Mouse (Mus musculus): Measurements from ENCODE around the gene Qprt. TPM values are rescaled to one million over a fixed set of nuclear protein-coding genes. Genes with fewer than 3 reads are reported as not detected.
A peak's percentile ranks its signal among the peaks of the same experiment; 100 is the strongest.

The Qprt gene
- polyA plus RNA-seq, 1 experiment: 0.25 TPM

DNA sequence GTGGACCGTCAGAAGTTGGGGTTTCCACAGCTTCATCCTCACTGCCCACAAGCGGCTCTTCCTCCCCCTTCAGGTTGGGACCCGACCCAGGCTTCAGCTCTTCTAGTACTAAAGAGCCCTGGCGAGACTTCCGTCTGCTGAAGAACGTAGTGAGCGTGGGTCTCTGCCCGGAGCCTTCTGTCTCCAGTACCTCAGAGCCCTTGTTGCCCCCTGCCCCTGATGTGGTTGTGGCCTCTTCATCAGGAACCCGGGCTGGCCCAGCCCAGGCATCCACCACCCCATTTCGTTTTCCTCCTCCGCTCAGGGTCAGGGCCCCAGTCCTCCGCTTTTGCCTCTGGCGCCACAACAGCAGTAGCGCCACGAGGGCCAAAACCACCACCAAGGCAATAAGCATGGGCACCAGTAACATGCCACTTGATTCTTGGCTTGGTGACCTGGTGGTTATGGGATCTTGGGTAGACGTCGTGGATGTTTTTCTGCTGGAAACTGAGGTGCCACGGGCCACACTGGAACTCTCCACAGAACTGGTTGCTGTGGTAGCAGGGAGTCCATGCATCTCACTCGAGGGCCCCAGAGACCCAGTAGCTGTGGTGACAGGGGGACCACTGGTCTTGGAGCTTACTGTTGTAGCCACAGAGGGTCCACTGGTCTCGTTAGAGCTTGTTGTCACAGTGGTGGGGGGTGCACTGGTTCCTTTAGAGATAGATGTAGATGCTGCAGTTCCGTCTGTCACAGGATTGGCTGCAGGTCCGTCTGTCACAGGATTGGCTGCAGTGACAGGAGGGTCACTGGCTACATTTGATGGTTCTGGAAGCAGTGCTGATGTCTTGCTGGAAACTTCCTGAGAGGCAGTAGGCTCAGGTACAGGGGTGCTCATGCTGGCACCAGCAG lies 14.4 kb upstream of the Qprt start:
- TF ChIP-seq POLR2A (IDR thresholded peaks at IDR 0.05; ENCODE audit: low read depth, low read length) (no peak), CTCF (IDR thresholded peaks at IDR 0.05; ENCODE audit: borderline replicate concordance, insufficient read depth, low read length) (no peak)
- no peak overlapping the region for H3K4me3 ChIP-seq (ENCODE audit: insufficient read depth, low read length)
- no peaks in the 10 kb centered on the region for H3K4me1 ChIP-seq (ENCODE audit: control insufficient read depth, insufficient read depth, low read length)
- no peak overlapping the region for H3K27ac ChIP-seq (ENCODE audit: insufficient read depth, low read length)

DNA sequence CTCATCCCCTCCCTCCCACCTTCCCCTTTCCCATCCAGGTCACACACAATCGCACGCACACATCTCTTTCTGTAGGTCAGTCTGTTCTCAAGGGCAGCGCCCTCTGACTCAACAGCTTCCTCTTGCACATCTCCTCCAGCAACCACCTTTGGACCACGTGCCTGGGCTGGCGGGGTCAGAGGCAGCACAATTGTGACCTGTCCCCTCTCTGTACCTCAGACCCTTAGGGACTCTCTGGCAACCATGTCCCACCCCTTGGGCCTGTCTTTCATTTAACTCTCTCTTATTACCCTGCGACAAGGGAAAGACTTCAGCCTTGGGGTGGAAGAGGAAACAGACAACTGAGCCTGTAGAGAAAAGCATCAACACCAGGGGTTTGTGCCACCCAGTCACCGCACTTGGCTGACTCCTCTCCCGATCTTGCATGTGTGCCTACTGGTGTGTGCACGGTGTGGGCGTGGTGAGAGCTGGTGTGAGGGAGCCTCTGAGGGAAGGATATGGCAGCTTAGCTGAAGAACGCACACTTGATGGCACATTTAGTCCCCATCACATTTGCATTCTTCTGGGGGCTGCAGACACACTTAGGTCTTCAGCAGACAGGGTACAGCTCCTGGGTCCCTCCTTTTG lies 12.9 kb upstream of the Qprt start:
- no peaks in the 10 kb centered on the region for H3K4me1 ChIP-seq (ENCODE audit: control insufficient read depth, insufficient read depth, low read length)
- no peak overlapping the region for H3K27ac ChIP-seq (ENCODE audit: insufficient read depth, low read length)
- H3K4me3 ChIP-seq (ENCODE audit: insufficient read depth, low read length): no peak overlapping the region
- TF ChIP-seq CTCF (IDR thresholded peaks at IDR 0.05; ENCODE audit: borderline replicate concordance, insufficient read depth, low read length) (no peak), POLR2A (IDR thresholded peaks at IDR 0.05; ENCODE audit: low read depth, low read length) (no peak)

DNA sequence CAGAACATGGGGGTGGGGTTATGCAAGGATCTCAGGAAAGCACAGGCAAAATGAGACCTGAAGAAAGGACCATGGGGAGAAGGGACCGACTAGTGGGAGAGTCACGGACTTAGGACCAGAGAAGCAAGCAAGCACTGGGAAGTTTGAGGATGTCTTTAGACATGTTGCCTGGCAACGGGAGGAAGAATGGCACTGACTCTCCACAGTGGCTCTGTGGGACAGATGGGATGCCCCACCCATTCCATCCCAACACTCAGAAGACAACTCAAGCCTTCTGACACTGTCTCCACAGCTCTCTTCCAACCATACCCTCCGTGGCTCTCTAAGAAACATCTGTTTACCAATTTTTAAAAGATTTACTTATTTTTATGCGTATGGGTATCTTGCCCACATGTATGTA lies 11.1 kb upstream of the Qprt start:
- Histone ChIP-seq H3K4me3 (ENCODE audit: insufficient read depth, low read length) (no peak overlapping the region), H3K27ac (ENCODE audit: insufficient read depth, low read length) (no peak overlapping the region), H3K4me1 (ENCODE audit: control insufficient read depth, insufficient read depth, low read length) (no peaks in the 10 kb centered on the region)
- TF ChIP-seq CTCF (IDR thresholded peaks at IDR 0.05; ENCODE audit: borderline replicate concordance, insufficient read depth, low read length) (no peak), POLR2A (IDR thresholded peaks at IDR 0.05; ENCODE audit: low read depth, low read length) (no peak)

DNA sequence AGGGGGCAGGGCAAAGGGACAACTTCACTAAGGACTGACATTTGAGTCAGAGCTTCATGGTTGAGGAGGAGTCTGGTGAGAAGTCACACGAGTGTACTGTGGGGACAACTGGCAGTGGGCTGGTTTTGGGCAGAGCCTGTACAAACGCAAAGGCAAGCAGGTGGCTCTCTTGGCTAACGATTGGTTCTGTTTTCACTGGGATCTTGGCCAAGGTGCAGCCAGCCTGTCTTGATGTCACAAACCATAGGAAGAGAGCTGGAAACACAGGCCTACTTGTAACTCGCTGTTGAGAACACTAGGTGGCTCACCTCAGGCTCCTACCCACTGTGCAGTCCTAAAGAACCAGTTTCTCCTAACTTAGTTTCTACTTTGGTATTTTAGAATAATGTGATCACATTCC lies 7.6 kb upstream of the Qprt start:
- TF ChIP-seq POLR2A (IDR thresholded peaks at IDR 0.05; ENCODE audit: low read depth, low read length): no peak
- TF ChIP-seq CTCF (IDR thresholded peaks at IDR 0.05; ENCODE audit: borderline replicate concordance, insufficient read depth, low read length): peak; percentile 38; the same call in 1 of the 2 replicates
- Histone ChIP-seq H3K4me3 (ENCODE audit: insufficient read depth, low read length) (no peak overlapping the region), H3K4me1 (ENCODE audit: control insufficient read depth, insufficient read depth, low read length) (no peaks in the 10 kb centered on the region), H3K27ac (ENCODE audit: insufficient read depth, low read length) (no peak overlapping the region)

DNA sequence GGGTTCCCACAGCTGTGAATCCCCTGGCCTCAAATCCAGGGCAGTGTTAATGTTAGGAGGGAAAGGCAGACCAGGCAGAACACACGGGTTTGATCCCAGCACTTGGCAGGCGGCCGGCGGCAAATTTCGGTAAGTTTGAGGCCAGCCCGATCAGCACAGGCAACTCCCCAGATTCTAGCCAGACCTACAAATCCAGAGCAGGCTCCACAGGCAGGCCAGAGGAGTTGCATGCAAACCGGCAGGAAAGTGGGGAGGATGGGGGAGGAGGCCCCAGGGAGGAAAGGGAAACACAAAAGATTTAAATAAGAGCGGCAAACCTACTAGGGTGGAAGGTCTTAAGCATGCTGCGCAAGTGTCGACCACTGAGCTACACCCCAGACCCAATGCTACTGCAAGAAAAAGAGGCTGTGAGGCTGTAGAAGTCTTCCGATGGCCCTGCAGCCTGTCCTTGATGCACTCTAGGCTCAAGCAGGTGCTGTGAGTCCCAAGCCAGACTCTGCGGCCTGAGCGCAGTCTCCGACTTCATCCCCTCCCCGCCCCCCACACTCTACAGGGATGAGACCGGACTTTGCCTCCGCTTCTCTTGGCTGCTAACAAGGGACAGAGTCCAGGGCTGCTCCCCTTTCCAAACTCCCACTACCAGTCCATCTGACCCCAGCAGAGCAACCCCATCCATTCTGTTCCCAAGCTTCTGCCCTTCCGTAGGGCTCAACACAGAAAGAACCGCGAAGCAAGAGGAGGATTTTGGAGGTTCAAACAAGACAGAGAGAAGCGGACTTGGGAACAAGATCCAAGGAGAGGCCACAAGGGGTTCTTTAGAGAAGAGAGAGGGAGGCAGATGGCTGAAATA lies 740 bp downstream of the Qprt start:
- peaks cover 8% of the 10 kb centered on the region; the same call in 1 of the 2 replicates for H3K4me1 ChIP-seq (ENCODE audit: control insufficient read depth, insufficient read depth, low read length)
- TF ChIP-seq CTCF (IDR thresholded peaks at IDR 0.05; ENCODE audit: borderline replicate concordance, insufficient read depth, low read length) (no peak), POLR2A (IDR thresholded peaks at IDR 0.05; ENCODE audit: low read depth, low read length) (no peak)
- no peak overlapping the region for H3K4me3 ChIP-seq (ENCODE audit: insufficient read depth, low read length)
- no peak overlapping the region for H3K27ac ChIP-seq (ENCODE audit: insufficient read depth, low read length)

DNA sequence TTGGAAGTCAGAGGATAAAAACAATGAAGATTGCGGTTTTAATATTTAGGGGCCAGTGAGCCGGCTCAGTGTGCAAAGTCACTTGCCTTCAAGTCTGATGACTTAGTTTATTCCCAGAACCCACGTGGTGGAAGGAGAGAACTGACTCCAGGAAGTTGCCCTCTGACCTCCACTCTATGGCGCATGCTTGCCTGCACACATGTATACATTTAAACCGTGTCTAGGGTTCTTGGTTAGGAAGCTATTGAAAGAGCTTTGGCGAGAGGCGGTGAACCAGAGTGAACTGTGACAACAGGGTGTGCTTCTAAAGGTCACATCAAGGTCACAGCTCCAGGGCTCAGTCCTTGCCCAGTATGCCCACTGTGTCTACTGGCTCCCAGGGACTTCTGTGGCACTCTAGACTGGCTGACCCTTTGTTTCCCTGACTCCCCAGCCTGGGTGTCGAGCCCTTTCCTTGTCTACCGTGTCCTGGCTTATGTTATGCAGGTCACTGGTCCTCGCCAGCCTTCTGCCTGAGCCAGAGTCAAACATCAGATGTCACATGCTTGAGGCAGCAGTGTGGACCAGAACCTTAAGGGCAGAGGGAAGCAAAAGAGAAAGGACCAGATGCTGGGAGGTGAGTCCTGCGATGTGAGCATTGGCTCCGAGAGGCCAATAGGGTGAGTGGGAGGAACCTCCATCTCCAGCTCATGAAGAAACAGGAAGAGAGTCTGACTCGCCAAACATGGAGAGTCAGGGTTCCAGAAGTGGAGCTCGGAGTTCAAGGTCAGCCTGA lies 3.2 kb downstream of the Qprt start:
- Histone ChIP-seq H3K27ac (ENCODE audit: insufficient read depth, low read length) (no peak overlapping the region), H3K4me3 (ENCODE audit: insufficient read depth, low read length) (no peak overlapping the region), H3K4me1 (ENCODE audit: control insufficient read depth, insufficient read depth, low read length) (peaks cover 8% of the 10 kb centered on the region; the same call in 1 of the 2 replicates)
- TF ChIP-seq POLR2A (IDR thresholded peaks at IDR 0.05; ENCODE audit: low read depth, low read length): no peak
- no peak for TF ChIP-seq CTCF (IDR thresholded peaks at IDR 0.05; ENCODE audit: borderline replicate concordance, insufficient read depth, low read length)

DNA sequence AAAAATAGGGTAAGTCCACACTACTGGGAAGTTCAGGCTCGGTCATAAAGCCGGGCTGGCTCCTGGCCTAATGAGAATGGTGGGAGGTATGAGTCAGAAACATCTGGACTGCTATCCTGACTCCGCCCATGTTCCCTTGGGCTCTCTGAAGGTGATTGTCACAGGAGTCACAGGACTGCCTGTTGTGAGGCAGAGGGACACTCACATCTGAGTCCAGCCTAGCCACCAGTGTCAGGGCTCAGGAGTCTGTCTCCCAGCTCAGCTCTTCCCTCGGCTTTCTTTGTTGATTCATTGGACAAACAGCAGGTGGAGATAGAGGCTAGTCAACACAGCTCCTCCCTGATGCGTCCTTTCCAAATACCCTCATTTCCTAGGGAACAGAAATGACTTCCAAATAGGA lies 4.1 kb downstream of the Qprt start:
- H3K27ac ChIP-seq (ENCODE audit: insufficient read depth, low read length): 0 out of 2 replicates have a peak overlapping the region, but pooled peaks have one; percentile 30
- no peak for TF ChIP-seq CTCF (IDR thresholded peaks at IDR 0.05; ENCODE audit: borderline replicate concordance, insufficient read depth, low read length)
- TF ChIP-seq POLR2A (IDR thresholded peaks at IDR 0.05; ENCODE audit: low read depth, low read length): no peak

DNA sequence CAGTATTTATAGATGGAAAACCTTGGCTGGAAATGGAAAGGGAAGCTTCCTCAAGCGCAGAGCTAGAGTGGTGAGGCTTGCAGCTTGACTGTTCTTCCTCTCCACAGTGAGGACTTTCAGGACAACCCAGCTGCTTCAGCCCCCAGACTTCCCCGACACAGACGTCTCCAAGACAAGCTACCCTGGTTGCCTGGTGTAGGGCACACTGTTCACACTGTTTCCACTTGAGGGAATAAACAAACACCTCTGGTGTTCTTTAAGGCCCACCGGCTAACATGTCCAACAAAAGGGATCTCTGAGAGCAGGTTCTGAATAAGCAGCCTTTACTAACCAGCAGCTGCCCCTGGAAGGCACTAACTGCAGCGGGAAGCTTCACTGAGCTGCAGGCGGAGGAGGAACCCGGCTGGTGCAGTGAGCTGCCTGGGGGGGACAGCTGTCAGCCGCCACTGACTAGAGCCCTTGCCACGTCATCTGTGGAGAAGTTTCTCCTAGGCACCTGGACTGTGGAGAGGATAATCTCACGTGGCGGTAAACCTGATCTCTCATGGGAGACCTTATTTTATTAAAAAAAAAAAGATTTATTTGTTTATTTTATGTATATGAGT lies 5.6 kb downstream of the Qprt start:
- TF ChIP-seq CTCF (IDR thresholded peaks at IDR 0.05; ENCODE audit: borderline replicate concordance, insufficient read depth, low read length) (no peak), POLR2A (IDR thresholded peaks at IDR 0.05; ENCODE audit: low read depth, low read length) (no peak)
- Histone ChIP-seq H3K27ac (ENCODE audit: insufficient read depth, low read length) (no peak overlapping the region), H3K4me3 (ENCODE audit: insufficient read depth, low read length) (no peak overlapping the region)

More for the DNA sequence above, 4.1 kb downstream of the Qprt start:
- H3K4me3 ChIP-seq (ENCODE audit: insufficient read depth, low read length): no peak overlapping the region
- peaks cover 13% of the 10 kb centered on the region for H3K4me1 ChIP-seq (ENCODE audit: control insufficient read depth, insufficient read depth, low read length)

More for the DNA sequence above, 5.6 kb downstream of the Qprt start:
- H3K4me1 ChIP-seq (ENCODE audit: control insufficient read depth, insufficient read depth, low read length): peaks cover 16% of the 10 kb centered on the region
